Mouse (Mus musculus) cerebellum, adult 11-12 months (tissue): ENCODE data around the gene Olfr292.

ENCODE experiments used
- DNase-seq: peaks from one replicate; pipeline ENCODE4 v3.0.0; 2022

Gene Olfr292

GRCm38 (mm10) chr7:86688030-86688429 lies at the start of gene Olfr292:
Gene Olfr292 (plus strand): TSS chr7:86688330.
- DNase-seq: no peak

GRCm38 (mm10) chr7:86648761-86649160 lies 39.4 kb upstream of the Olfr292 start, which contains the start of gene Olfr293:
Gene Olfr293 (plus strand): TSS chr7:86649061.
- no peak for DNase-seq

- no peak for DNase-seq
These were observed 36.9 kb downstream of the Olfr292 start for GRCm38 (mm10) chr7:86725013-86725412.
